Mouse (Mus musculus): ENCODE results near the gene Hist2h2be. TPM values are rescaled to one million over a fixed set of nuclear protein-coding genes. Genes with fewer than 3 reads are reported as not detected.

Gene Hist2h2be
- polyA plus RNA-seq, 1 experiment from 2014 or later = 1.6 TPM

Small RNAs within 50 kb of the gene (microRNA-seq; reads per million reads assigned to microRNA genes)
- gene Gm44492 = 0 to 0.10 reads per million in 2 experiments
- gene Gm47311 = 0 reads per million in 2 experiments
- gene Gm47313 = 0 reads per million in 2 experiments

Other genes with a start within 250 kb of the Hist2h2be start
- 77.5 and 80.0 TPM in 2 replicates for gene Plekho1, start 225.1 kb upstream of the Hist2h2be start, polyA plus RNA-seq (2015; fragmentation: Nextera tagmentation; extraction: Ambion mirVana)
- gene Vps45, start 162.7 kb upstream of the Hist2h2be start, polyA plus RNA-seq (2015; fragmentation: Nextera tagmentation; extraction: Ambion mirVana) = 26.6 and 29.7 TPM in 2 replicates
- gene Otud7b, start 116.6 kb upstream of the Hist2h2be start, polyA plus RNA-seq (2015; fragmentation: Nextera tagmentation; extraction: Ambion mirVana) = 20.5 and 21.8 TPM in 2 replicates
- 8.6 and 10.7 TPM in 2 replicates for gene Mtmr11, start 59.1 kb upstream of the Hist2h2be start, polyA plus RNA-seq (2015; fragmentation: Nextera tagmentation; extraction: Ambion mirVana)
- 39.7 and 47.5 TPM in 2 replicates for gene Sf3b4, start 48.8 kb upstream of the Hist2h2be start, polyA plus RNA-seq (2015; fragmentation: Nextera tagmentation; extraction: Ambion mirVana)
- gene Sv2a, start 40.0 kb upstream of the Hist2h2be start, polyA plus RNA-seq (2015; fragmentation: Nextera tagmentation; extraction: Ambion mirVana) = 0.71 and 0.97 TPM in 2 replicates
- 47.6 and 49.2 TPM in 2 replicates for gene Bola1, start 1.4 kb upstream of the Hist2h2be start, polyA plus RNA-seq (2015; fragmentation: Nextera tagmentation; extraction: Ambion mirVana)
- gene Hist2h2ab, start 1.3 kb upstream of the Hist2h2be start, polyA plus RNA-seq (2015; fragmentation: Nextera tagmentation; extraction: Ambion mirVana) = 0.63 TPM in 1 of 2 replicates, not detected in the other
- 2.5 and 2.6 TPM in 2 replicates for gene Hist2h2ac, start 239 bp upstream of the Hist2h2be start, polyA plus RNA-seq (2015; fragmentation: Nextera tagmentation; extraction: Ambion mirVana)
- gene Hist2h3c2, start 18.0 kb downstream of the Hist2h2be start, polyA plus RNA-seq (2015; fragmentation: Nextera tagmentation; extraction: Ambion mirVana) = 4.7 and 4.9 TPM in 2 replicates
- 149 and 171 TPM in 2 replicates for gene Hist2h2aa2, start 19.2 kb downstream of the Hist2h2be start, polyA plus RNA-seq (2015; fragmentation: Nextera tagmentation; extraction: Ambion mirVana)
- gene Hist2h2aa1, start 24.4 kb downstream of the Hist2h2be start, polyA plus RNA-seq (2015; fragmentation: Nextera tagmentation; extraction: Ambion mirVana) = 42.9 and 46.5 TPM in 2 replicates
- gene Hist2h3c1, start 25.6 kb downstream of the Hist2h2be start, polyA plus RNA-seq (2015; fragmentation: Nextera tagmentation; extraction: Ambion mirVana) = 0.76 TPM in 1 of 2 replicates, not detected in the other
- 2.2 and 6.7 TPM in 2 replicates for gene Hist2h4, start 42.2 kb downstream of the Hist2h2be start, polyA plus RNA-seq (2015; fragmentation: Nextera tagmentation; extraction: Ambion mirVana)
- gene Hist2h3b, start 47.5 kb downstream of the Hist2h2be start, polyA plus RNA-seq (2015; fragmentation: Nextera tagmentation; extraction: Ambion mirVana) = 10.9 and 17.3 TPM in 2 replicates
- gene Hist2h2bb, start 48.6 kb downstream of the Hist2h2be start, polyA plus RNA-seq (2015; fragmentation: Nextera tagmentation; extraction: Ambion mirVana) = 3.3 and 4.0 TPM in 2 replicates
- 3.3 and 4.7 TPM in 2 replicates for gene Fcgr1, start 72.8 kb downstream of the Hist2h2be start, polyA plus RNA-seq (2015; fragmentation: Nextera tagmentation; extraction: Ambion mirVana)
- gene BC107364, start 231.2 kb downstream of the Hist2h2be start, polyA plus RNA-seq (2015; fragmentation: Nextera tagmentation; extraction: Ambion mirVana) = 0.14 and 0.28 TPM in 2 replicates

Data from skeletal muscle tissue, postnatal 0 days (tissue).